Comparison of ENCODE assay signal across 8 mouse cellular contexts in genomic region chr7:16402449-16402848, GRCm38 (mm10). TPM values are rescaled to one million over a fixed set of nuclear protein-coding genes. Genes with fewer than 3 reads are reported as not detected.
DNase-seq lines count a peak whose midpoint lies in the region; ATAC-seq lines count a peak whose summit lies in the region.

No protein-coding gene starts in this region.

- intact Hi-C loops in gastrocnemius, postnatal 36 days (cut with DNase I): no loop called here

- H3K9me3 ChIP-seq in megakaryocyte, embryonic 14.5 days: no peaks in the 10 kb centered on the region

- H3K27me3 ChIP-seq in megakaryocyte, embryonic 14.5 days (replicated peaks): no peaks in the 10 kb centered on the region

- ATAC-seq in megakaryocyte, adult 5-6 weeks (ENCODE audit: poor library complexity, severe bottlenecking): no peak

- DNase-seq in cerebellum, postnatal 10 days: peak; percentile 40 to 59
- no peak for DNase-seq in cerebellum, adult 9-11 months
- peak; percentile 48 for DNase-seq in induced T-regulatory cell, adult 2 months (ENCODE audit: low read depth)
- DNase-seq in naive thymus-derived CD4-positive, alpha-beta T cell, adult 2 months (ENCODE audit: low read depth): peak; percentile 38
- DNase-seq in layer of hippocampus, adult 9-11 months: no peak
- DNase-seq in gastrocnemius, postnatal 36 days: no peak

- H3K4me3 ChIP-seq in megakaryocyte, embryonic 14.5 days (replicated peaks): peak overlapping the region; percentile 98

- H3K4me1 ChIP-seq in megakaryocyte, embryonic 14.5 days: peaks cover 61% of the 10 kb centered on the region

- peaks cover 33% of the 10 kb centered on the region for H3K36me3 ChIP-seq in megakaryocyte, embryonic 14.5 days (replicated peaks; ENCODE audit: low read length)

RNA-seq across cellular contexts. Expression of gene Zc3h4, which starts 1.7 kb away (rescaled TPM):
- 59.1 and 96.9 TPM in 2 replicates for polyA plus RNA-seq in megakaryocyte, embryonic 14.5 days (2012; ENCODE audit: insufficient read depth, low replicate concordance)
- 25.3 and 28.0 TPM in 2 replicates for total RNA-seq in megakaryocyte, adult 5-6 weeks (2015)
- 20.6 and 34.0 TPM in 2 replicates for total RNA-seq in megakaryocyte, adult 5-6 weeks (2017)
- 10 to 100 TPM; 24.9 to 27.1 TPM for total RNA-seq in gastrocnemius, postnatal 36 days (2021)

RNA-seq across cellular contexts. Expression of gene Sae1, which starts 14.8 kb away (rescaled TPM):
- 4.3 and 20.1 TPM in 2 replicates for polyA plus RNA-seq in megakaryocyte, embryonic 14.5 days (2012; ENCODE audit: insufficient read depth, low replicate concordance)
- 49.1 and 55.1 TPM in 2 replicates for total RNA-seq in megakaryocyte, adult 5-6 weeks (2015)
- 267 and 278 TPM in 2 replicates for total RNA-seq in megakaryocyte, adult 5-6 weeks (2017)
- total RNA-seq in gastrocnemius, postnatal 36 days (2021): 10 to 100 TPM; 21.4 to 29.2 TPM

RNA-seq across cellular contexts. Expression of gene Tmem160, which starts 50.1 kb away (rescaled TPM):
- polyA plus RNA-seq in megakaryocyte, embryonic 14.5 days (2012; ENCODE audit: insufficient read depth, low replicate concordance): 185 and 233 TPM in 2 replicates
- 24.2 and 33.1 TPM in 2 replicates for total RNA-seq in megakaryocyte, adult 5-6 weeks (2015)
- total RNA-seq in megakaryocyte, adult 5-6 weeks (2017): 10.7 and 12.8 TPM in 2 replicates
- 10 to 100 TPM; 35.6 to 42.6 TPM for total RNA-seq in gastrocnemius, postnatal 36 days (2021)

Comparison
In these comparisons a context has a peak if more than half of its experiments do, and no peak if none do; other contexts are left out.
1. DNase-seq: peak in cerebellum, postnatal 10 days (2 of 2), induced T-regulatory cell, adult 2 months (single experiment) and naive thymus-derived CD4-positive, alpha-beta T cell, adult 2 months (single experiment); none in cerebellum, adult 9-11 months (single experiment), layer of hippocampus, adult 9-11 months (single experiment) and gastrocnemius, postnatal 36 days (0 of 2).